Mouse (Mus musculus): Measurements from ENCODE around the gene Tmem120b. TPM values are rescaled to one million over a fixed set of nuclear protein-coding genes. Genes with fewer than 3 reads are reported as not detected.

Gene Tmem120b
- 2.3 TPM in 1 of 2 replicates, not detected in the other for total RNA-seq (2014; fragmentation: Nextera tagmentation)
- total RNA-seq (2017), result 0.93 and 1.3 TPM in 2 replicates
- polyA plus RNA-seq (2012), result 0.53 and 0.59 TPM in 2 replicates

GRCm38 (mm10) chr5:123068115-123068514 lies at the start of gene Tmem120b:
TSS of gene Tmem120b (plus strand) at chr5:123068415.
- ATAC-seq (ENCODE audit: extremely low read depth, insufficient number of reproducible peaks, low FRiP score, poor library complexity, severe bottlenecking), result no peak
- Histone ChIP-seq H3K36me3 (replicated peaks) (no peaks in the 10 kb centered on the region), H3K9me3 (replicated peaks) (no peaks in the 10 kb centered on the region), H3K27me3 (ENCODE audit: insufficient read depth, low read length) (peaks cover 5% of the 10 kb centered on the region; the same call in 1 of the 2 replicates), H3K4me3 (ENCODE audit: low read depth, low read length) (no peak within 1 kb of the TSS), H3K4me1 (ENCODE audit: insufficient read depth, low read depth, low read length) (peaks cover 6% of the 10 kb centered on the region)
- DNase-seq (ENCODE audit: low spot score), result no peak
- TF ChIP-seq GATA2 (IDR thresholded peaks at IDR 0.05; ENCODE audit: borderline replicate concordance, low read depth, low read length) (no peak), CTCF (IDR thresholded peaks at IDR 0.05; ENCODE audit: low read depth, low read length) (no peak), GATA1 (IDR thresholded peaks at IDR 0.05; ENCODE audit: borderline replicate concordance, low read length) (no peak)

- no peak for TF ChIP-seq GATA2 (IDR thresholded peaks at IDR 0.05; ENCODE audit: borderline replicate concordance, low read depth, low read length)
- Histone ChIP-seq H3K9me3 (replicated peaks) (no peaks in the 10 kb centered on the region), H3K4me3 (ENCODE audit: low read depth, low read length) (no peak overlapping the region), H3K27me3 (ENCODE audit: insufficient read depth, low read length) (no peaks in the 10 kb centered on the region), H3K36me3 (replicated peaks) (peaks cover 38% of the 10 kb centered on the region), H3K4me1 (ENCODE audit: insufficient read depth, low read depth, low read length) (peaks cover 29% of the 10 kb centered on the region)
- no peak for ATAC-seq (ENCODE audit: extremely low read depth, insufficient number of reproducible peaks, low FRiP score, poor library complexity, severe bottlenecking)
- DNase-seq (ENCODE audit: low spot score), result no peak
These were observed 48.7 kb upstream of the Tmem120b start for GRCm38 (mm10) chr5:123019336-123020016.

- no peaks in the 10 kb centered on the region for H3K27me3 ChIP-seq (ENCODE audit: insufficient read depth, low read length)
- peaks cover 33% of the 10 kb centered on the region for H3K4me1 ChIP-seq (ENCODE audit: insufficient read depth, low read depth, low read length)
- no peak for TF ChIP-seq GATA2 (IDR thresholded peaks at IDR 0.05; ENCODE audit: borderline replicate concordance, low read depth, low read length)
- no peak for TF ChIP-seq POLR2AphosphoS5 (IDR thresholded peaks at IDR 0.05; ENCODE audit: insufficient replicate concordance, low read depth, low read length)
- no peak for TF ChIP-seq GATA1 (IDR thresholded peaks at IDR 0.05; ENCODE audit: borderline replicate concordance, low read length)
- no peak for TF ChIP-seq CTCF (IDR thresholded peaks at IDR 0.05; ENCODE audit: low read depth, low read length)
- TF ChIP-seq TAL1 (conservative IDR thresholded peaks at IDR 0.05; ENCODE audit: low read depth, low read length), result no peak
- no peak for DNase-seq (ENCODE audit: low spot score)
- peaks cover 42% of the 10 kb centered on the region for H3K36me3 ChIP-seq (replicated peaks)
- no peak for ATAC-seq (ENCODE audit: extremely low read depth, insufficient number of reproducible peaks, low FRiP score, poor library complexity, severe bottlenecking)
- H3K4me3 ChIP-seq (ENCODE audit: low read depth, low read length), result no peak overlapping the region
- H3K9me3 ChIP-seq (replicated peaks), result no peaks in the 10 kb centered on the region
These were observed 47.8 kb upstream of the Tmem120b start for GRCm38 (mm10) chr5:123020426-123020825.

GRCm38 (mm10) chr5:123021438-123021837 lies 46.8 kb upstream of the Tmem120b start:
- no peak for DNase-seq (ENCODE audit: low spot score)
- TF ChIP-seq GATA1 (IDR thresholded peaks at IDR 0.05; ENCODE audit: borderline replicate concordance, low read length) (no peak), TAL1 (conservative IDR thresholded peaks at IDR 0.05; ENCODE audit: low read depth, low read length) (no peak), GATA2 (IDR thresholded peaks at IDR 0.05; ENCODE audit: borderline replicate concordance, low read depth, low read length) (no peak), CTCF (IDR thresholded peaks at IDR 0.05; ENCODE audit: low read depth, low read length) (no peak), POLR2AphosphoS5 (IDR thresholded peaks at IDR 0.05; ENCODE audit: insufficient replicate concordance, low read depth, low read length) (no peak)
- ATAC-seq (ENCODE audit: extremely low read depth, insufficient number of reproducible peaks, low FRiP score, poor library complexity, severe bottlenecking), result no peak
- Histone ChIP-seq H3K27me3 (ENCODE audit: insufficient read depth, low read length) (no peaks in the 10 kb centered on the region), H3K36me3 (replicated peaks) (peaks cover 46% of the 10 kb centered on the region), H3K4me3 (ENCODE audit: low read depth, low read length) (no peak overlapping the region), H3K9me3 (replicated peaks) (no peaks in the 10 kb centered on the region), H3K4me1 (ENCODE audit: insufficient read depth, low read depth, low read length) (peaks cover 33% of the 10 kb centered on the region)

GRCm38 (mm10) chr5:123023049-123023448 lies 45.2 kb upstream of the Tmem120b start:
- no peak for TF ChIP-seq GATA2 (IDR thresholded peaks at IDR 0.05; ENCODE audit: borderline replicate concordance, low read depth, low read length)
- no peak for TF ChIP-seq CTCF (IDR thresholded peaks at IDR 0.05; ENCODE audit: low read depth, low read length)
- no peak for DNase-seq (ENCODE audit: low spot score)
- peaks cover 32% of the 10 kb centered on the region for H3K4me1 ChIP-seq (ENCODE audit: insufficient read depth, low read depth, low read length)
- H3K36me3 ChIP-seq (replicated peaks), result peaks cover 35% of the 10 kb centered on the region
- H3K9me3 ChIP-seq (replicated peaks), result no peaks in the 10 kb centered on the region
- ATAC-seq (ENCODE audit: extremely low read depth, insufficient number of reproducible peaks, low FRiP score, poor library complexity, severe bottlenecking), result no peak
- no peak overlapping the region for H3K4me3 ChIP-seq (ENCODE audit: low read depth, low read length)
- no peaks in the 10 kb centered on the region for H3K27me3 ChIP-seq (ENCODE audit: insufficient read depth, low read length)

- Histone ChIP-seq H3K4me1 (ENCODE audit: insufficient read depth, low read depth, low read length) (peaks cover 30% of the 10 kb centered on the region), H3K27me3 (ENCODE audit: insufficient read depth, low read length) (no peaks in the 10 kb centered on the region), H3K9me3 (replicated peaks) (no peaks in the 10 kb centered on the region), H3K4me3 (ENCODE audit: low read depth, low read length) (no peak overlapping the region), H3K36me3 (replicated peaks) (peaks cover 30% of the 10 kb centered on the region)
- TF ChIP-seq POLR2AphosphoS5 (IDR thresholded peaks at IDR 0.05; ENCODE audit: insufficient replicate concordance, low read depth, low read length), result no peak
- no peak for TF ChIP-seq TAL1 (conservative IDR thresholded peaks at IDR 0.05; ENCODE audit: low read depth, low read length)
- no peak for TF ChIP-seq GATA1 (IDR thresholded peaks at IDR 0.05; ENCODE audit: borderline replicate concordance, low read length)
- no peak for TF ChIP-seq GATA2 (IDR thresholded peaks at IDR 0.05; ENCODE audit: borderline replicate concordance, low read depth, low read length)
- no peak for TF ChIP-seq CTCF (IDR thresholded peaks at IDR 0.05; ENCODE audit: low read depth, low read length)
- no peak for DNase-seq (ENCODE audit: low spot score)
- ATAC-seq (ENCODE audit: extremely low read depth, insufficient number of reproducible peaks, low FRiP score, poor library complexity, severe bottlenecking), result no peak
These were observed 43.9 kb upstream of the Tmem120b start for GRCm38 (mm10) chr5:123024312-123024711.

Data from G1E (cell line).